Mouse (Mus musculus) left cerebral cortex, postnatal 25 days (tissue): Measurements from ENCODE around the gene Arhgef7. TPM values are rescaled to one million over a fixed set of nuclear protein-coding genes. Genes with fewer than 3 reads are reported as not detected.
A peak's percentile ranks its signal among the peaks of the same experiment; 100 is the strongest.

Source experiments
- DNase-seq, 2 experiments: peaks; one replicate each; pipeline ENCODE4 v3.0.0; 2022; ENCODE audit warnings: low spot score in 2 of 2, mixed read lengths in 1 of 2
- intact Hi-C: fragments of 180-260 bp; cut with DNase I; formaldehyde crosslinking; loops from one replicate; pipeline ENCODE4 v1.15.1; 2025
- total RNA-seq, 2 experiments: library from RNA; stranded (reverse); gene quantifications; 2 replicates each; pipeline ENCODE4 v1.2.3; 2021

Gene Arhgef7
- total RNA-seq = 100 to 1,000 TPM; 137 to 142 TPM

- peak; percentile 84 to 89 for DNase-seq
- intact Hi-C loops = loop anchor here (1.0 to 5.0 kb wide), 3 partner anchors 31 to 93 kb away; partner anchors contain the start of gene Ankrd10
These were observed at the start of gene Arhgef7 for GRCm38 (mm10) chr8:11727651-11728481. TSS of gene Arhgef7 (plus strand) at chr8:11727721.

GRCm38 (mm10) chr8:11684558-11684957 lies 43.0 kb upstream of the Arhgef7 start:
- no peak for DNase-seq
- intact Hi-C loops = no loop called here

- intact Hi-C loops = no loop called here
- DNase-seq = peak in 1 of 2 experiments; percentile 55
These were observed 40.3 kb upstream of the Arhgef7 start for GRCm38 (mm10) chr8:11687251-11687650.

GRCm38 (mm10) chr8:11689945-11690344 lies 37.6 kb upstream of the Arhgef7 start:
- intact Hi-C loops = no loop called here
- no peak for DNase-seq

- intact Hi-C loops = no loop called here
- peak in 1 of 2 experiments; percentile 36 for DNase-seq
These were observed 36.2 kb upstream of the Arhgef7 start for GRCm38 (mm10) chr8:11691284-11691683.

- intact Hi-C loops = no loop called here
- no peak for DNase-seq
These were observed 35.8 kb upstream of the Arhgef7 start for GRCm38 (mm10) chr8:11691761-11692160.

GRCm38 (mm10) chr8:11692455-11692854 lies 35.1 kb upstream of the Arhgef7 start:
- intact Hi-C loops = no loop called here
- no peak for DNase-seq

- intact Hi-C loops = no loop called here
- no peak for DNase-seq
These were observed 33.5 kb upstream of the Arhgef7 start for GRCm38 (mm10) chr8:11693972-11694371.

GRCm38 (mm10) chr8:11696176-11696575 lies 31.3 kb upstream of the Arhgef7 start:
- no peak for DNase-seq
- intact Hi-C loops = no loop called here

GRCm38 (mm10) chr8:11697467-11697866 lies 30.1 kb upstream of the Arhgef7 start:
- DNase-seq = no peak
- intact Hi-C loops = no loop called here

GRCm38 (mm10) chr8:11699442-11700001 lies 28.0 kb upstream of the Arhgef7 start:
- no peak for DNase-seq
- intact Hi-C loops = loop anchor here (5.0 to 10.0 kb wide), 5 partner anchors 62 to 275 kb away; partner anchors contain the start of genes Ankrd10 and Ing1

GRCm38 (mm10) chr8:11700060-11701032 lies 27.2 kb upstream of the Arhgef7 start:
- intact Hi-C loops = loop anchor here (5.0 to 10.0 kb wide), 5 partner anchors 63 to 276 kb away; partner anchors contain the start of genes Ankrd10 and Ing1
- peak; percentile 76 to 89 for DNase-seq

- intact Hi-C loops = loop anchor here (5.0 to 10.0 kb wide), 5 partner anchors 64 to 276 kb away; partner anchors contain the start of genes Ankrd10 and Ing1
- DNase-seq = no peak
These were observed 26.5 kb upstream of the Arhgef7 start, which contains the start of gene 1700016D06Rik for GRCm38 (mm10) chr8:11701033-11701362. TSS of gene 1700016D06Rik (minus strand) at chr8:11701063.

- intact Hi-C loops = loop anchor here (5.0 to 10.0 kb wide), 5 partner anchors 64 to 277 kb away; partner anchors contain the start of genes Ankrd10 and Ing1
- no peak for DNase-seq
These were observed 26.1 kb upstream of the Arhgef7 start for GRCm38 (mm10) chr8:11701428-11701827.

GRCm38 (mm10) chr8:11703789-11704188 lies 23.7 kb upstream of the Arhgef7 start:
- intact Hi-C loops = loop anchor here (5.0 to 10.0 kb wide), 5 partner anchors 66 to 279 kb away; partner anchors contain the start of genes Ankrd10 and Ing1
- no peak for DNase-seq

- intact Hi-C loops = loop anchor here (5.0 to 10.0 kb wide), 5 partner anchors 68 to 280 kb away; partner anchors contain the start of genes Ankrd10 and Ing1
- no peak for DNase-seq
These were observed 22.7 kb upstream of the Arhgef7 start for GRCm38 (mm10) chr8:11704716-11705420.

- DNase-seq = peak; percentile 50 to 88
- intact Hi-C loops = loop anchor here (10.0 kb wide), 1 partner anchor 281 kb away; no protein-coding TSS in a partner anchor
These were observed 21.7 kb upstream of the Arhgef7 start for GRCm38 (mm10) chr8:11705818-11706217.

GRCm38 (mm10) chr8:11707701-11708100 lies 19.8 kb upstream of the Arhgef7 start:
- no peak for DNase-seq
- intact Hi-C loops = loop anchor here (10.0 kb wide), 1 partner anchor 283 kb away; no protein-coding TSS in a partner anchor
